Mouse (Mus musculus) midbrain, embryonic 15.5 days (tissue): Measurements from ENCODE around the gene Slc29a2. TPM values are rescaled to one million over a fixed set of nuclear protein-coding genes. Genes with fewer than 3 reads are reported as not detected.
A peak's percentile ranks its signal among the peaks of the same experiment; 100 is the strongest.

Source experiments
- ATAC-seq: fragments of 200-750 bp; cut with Nextera tagmentation; replicated peaks from 2 replicates; pipeline ENCODE4 v1.8.0; 2017; ENCODE audit warnings: moderate TSS enrichment
- H3K27ac ChIP-seq: fragments of 300-500 bp; sonication (generic); 2 replicates; pipeline ENCODE4 v1.5.1; 2015; ENCODE audit warnings: mild to moderate bottlenecking, inconsistent platforms
- H3K27me3 ChIP-seq: fragments of 300-500 bp; sonication (generic); replicated peaks from 2 replicates; pipeline ENCODE4 v1.6.1; 2015; ENCODE audit warnings: inconsistent platforms
- H3K36me3 ChIP-seq: fragments of 300-500 bp; sonication (generic); replicated peaks from 2 replicates; pipeline ENCODE4 v1.6.1; 2015; ENCODE audit warnings: inconsistent platforms
- H3K4me1 ChIP-seq: fragments of 300-500 bp; sonication (generic); 2 replicates; pipeline ENCODE4 v1.6.1; 2015; ENCODE audit warnings: inconsistent platforms
- H3K4me2 ChIP-seq: fragments of 300-500 bp; sonication (generic); 2 replicates; pipeline ENCODE4 v1.6.1; 2015; ENCODE audit warnings: inconsistent platforms, mild to moderate bottlenecking, moderate library complexity
- H3K4me3 ChIP-seq: fragments of 300-500 bp; sonication (generic); 2 replicates; pipeline ENCODE4 v1.5.1; 2015; ENCODE audit warnings: mild to moderate bottlenecking, inconsistent platforms
- H3K9ac ChIP-seq: fragments of 300-500 bp; sonication (generic); 2 replicates; pipeline ENCODE4 v1.6.1; 2015; ENCODE audit warnings: mild to moderate bottlenecking, inconsistent platforms
- H3K9me3 ChIP-seq: fragments of 300-500 bp; sonication (generic); 2 replicates; pipeline ENCODE4 v1.6.1; 2016; ENCODE audit warnings: inconsistent platforms
- WGBS: fragments of 180-500 bp; shearing (Covaris S2); methylation state at CpG from one replicate; pipeline ENCODE4 v1.1.7; 2015; ENCODE audit warnings: mixed read lengths; 5-methylcytosine and 5-hydroxymethylcytosine counted together
- polyA plus RNA-seq: library from polyadenylated mRNA; unstranded; fragments of >200 nt; fragmentation: Nextera tagmentation; extraction: Ambion mirVana; gene quantifications from 2 replicates; pipeline ENCODE4 v1.2.1, GENCODE M21; 2015

Gene Slc29a2
- polyA plus RNA-seq, 1 experiment from 2014 or later, result 12.2 TPM

DNA sequence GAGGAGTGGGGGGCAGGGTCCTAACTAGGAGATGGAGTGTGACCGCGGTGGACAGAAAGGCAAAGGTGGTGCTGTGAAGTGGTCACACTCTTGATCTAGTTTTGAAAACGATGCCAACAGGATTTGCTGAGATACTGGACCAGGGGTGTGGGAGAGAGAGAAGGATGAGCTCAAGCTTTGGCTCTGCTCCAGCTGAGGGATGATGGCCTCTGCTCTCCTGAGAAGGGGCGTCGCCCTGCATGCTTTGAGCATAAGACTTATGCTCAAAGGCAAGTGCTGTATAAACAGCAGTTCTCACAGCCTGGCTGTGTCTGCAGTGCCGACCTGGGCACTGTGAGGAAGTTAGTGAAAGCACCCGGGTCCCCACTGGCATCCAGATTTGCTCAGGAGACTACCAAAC, 41.4 kb downstream of the Slc29a2 start:
- ATAC-seq, result no peak
- 66% methylated on average over 7 of the region's 7 CpGs for WGBS
- peaks cover 26% of the 10 kb centered on the region for H3K27me3 ChIP-seq

DNA sequence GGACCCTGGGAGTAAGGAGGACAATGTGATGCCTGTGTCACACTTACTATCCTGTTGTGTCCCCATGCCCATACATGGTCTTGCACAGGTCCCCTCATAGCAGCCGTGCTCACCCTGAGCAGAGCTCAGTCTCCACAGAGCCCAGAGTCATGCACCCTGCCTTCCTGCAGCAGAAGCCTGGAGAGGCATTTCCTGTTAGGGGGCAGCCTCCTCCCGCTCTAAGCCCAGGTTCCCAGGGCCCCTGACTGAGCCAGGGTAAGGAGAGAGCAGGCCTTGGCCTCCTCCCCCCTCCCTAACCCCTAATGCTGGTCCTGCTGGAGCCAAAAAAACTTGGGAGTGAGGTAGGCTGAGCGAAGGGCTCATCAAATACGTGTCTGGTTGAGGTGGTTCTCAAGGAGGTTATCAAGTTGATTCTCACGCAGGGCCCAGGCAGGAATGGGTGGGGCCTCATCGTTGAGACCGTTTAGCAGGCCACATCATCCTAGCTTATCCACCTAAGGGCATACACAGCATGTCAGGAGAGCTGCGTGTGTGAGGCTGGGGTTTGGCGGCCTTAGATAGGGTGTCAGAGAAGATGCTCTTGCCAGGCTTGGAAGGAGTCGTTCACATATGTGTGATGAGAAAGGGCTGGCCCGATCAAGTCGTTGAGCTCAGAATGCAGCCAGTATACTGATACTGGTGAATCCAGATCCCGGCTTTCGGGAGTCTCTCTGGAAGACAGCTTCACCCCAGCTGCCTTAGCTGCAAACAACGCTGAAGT, 43.6 kb downstream of the Slc29a2 start:
- Histone ChIP-seq H3K27ac (no peak overlapping the region), H3K4me2 (peak overlapping the region; percentile 73), H3K9me3 (no peaks in the 10 kb centered on the region), H3K36me3 (no peaks in the 10 kb centered on the region), H3K4me3 (0 out of 2 replicates have a peak overlapping the region, but pooled peaks have one; percentile 37), H3K27me3 (peaks cover 26% of the 10 kb centered on the region), H3K4me1 (peaks cover 34% of the 10 kb centered on the region), H3K9ac (no peak overlapping the region)
- no peak for ATAC-seq
- WGBS, result 14% methylated on average over 15 of the region's 15 CpGs

More for the DNA sequence above, 41.4 kb downstream of the Slc29a2 start:
- H3K9ac ChIP-seq, result no peak overlapping the region
- H3K4me1 ChIP-seq, result peaks cover 24% of the 10 kb centered on the region
- H3K4me2 ChIP-seq, result no peak overlapping the region
- no peaks in the 10 kb centered on the region for H3K9me3 ChIP-seq
- no peak overlapping the region for H3K4me3 ChIP-seq
- H3K27ac ChIP-seq, result no peak overlapping the region
- H3K36me3 ChIP-seq, result no peaks in the 10 kb centered on the region

DNA sequence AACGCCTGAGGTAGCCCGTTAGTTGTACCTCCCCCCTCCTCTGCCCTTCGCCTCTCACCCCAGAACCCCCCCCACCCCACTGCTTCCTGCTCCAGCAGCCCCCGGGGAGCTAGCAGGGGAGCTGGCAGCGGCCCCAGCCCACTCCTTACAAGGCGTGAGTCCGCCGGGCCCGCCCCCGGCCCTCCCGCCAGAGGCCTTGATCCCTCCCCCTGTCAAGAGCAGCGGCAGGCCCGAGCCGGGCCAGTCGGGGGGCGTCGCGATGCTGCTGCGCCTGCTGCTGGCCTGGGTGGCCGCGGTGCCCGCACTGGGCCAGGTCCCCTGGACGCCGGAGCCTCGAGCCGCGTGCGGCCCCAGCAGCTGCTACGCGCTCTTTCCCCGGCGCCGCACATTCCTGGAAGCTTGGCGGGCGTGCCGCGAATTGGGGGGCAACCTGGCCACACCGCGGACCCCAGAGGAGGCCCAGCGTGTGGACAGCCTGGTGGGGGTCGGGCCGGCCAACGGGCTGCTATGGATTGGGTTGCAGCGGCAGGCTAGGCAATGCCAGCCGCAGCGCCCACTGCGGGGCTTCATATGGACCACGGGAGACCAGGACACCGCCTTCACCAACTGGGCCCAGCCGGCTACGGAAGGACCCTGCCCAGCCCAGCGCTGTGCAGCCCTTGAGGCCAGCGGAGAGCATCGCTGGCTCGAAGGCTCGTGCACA, 44.4 kb downstream of the Slc29a2 start, which contains the start of gene Cd248:
Cd248 (plus strand) TSS at position 212 of the 703 bp plus-strand sequence.
- no peaks in the 10 kb centered on the region for H3K9me3 ChIP-seq
- under 1% methylated on average over 52 of the region's 56 CpGs for WGBS
- peak within 1 kb of the TSS; percentile 73 for H3K4me2 ChIP-seq
- H3K4me3 ChIP-seq, result peak within 1 kb of the TSS; percentile 37
- peaks cover 26% of the 10 kb centered on the region for H3K27me3 ChIP-seq
- peak within 1 kb of the TSS; percentile 46 for H3K9ac ChIP-seq
- H3K36me3 ChIP-seq, result no peaks in the 10 kb centered on the region
- H3K27ac ChIP-seq, result no peak within 1 kb of the TSS
- ATAC-seq, result 0 out of 2 replicates have a peak, but pooled peaks have one; percentile 19
- H3K4me1 ChIP-seq, result peaks cover 42% of the 10 kb centered on the region

DNA sequence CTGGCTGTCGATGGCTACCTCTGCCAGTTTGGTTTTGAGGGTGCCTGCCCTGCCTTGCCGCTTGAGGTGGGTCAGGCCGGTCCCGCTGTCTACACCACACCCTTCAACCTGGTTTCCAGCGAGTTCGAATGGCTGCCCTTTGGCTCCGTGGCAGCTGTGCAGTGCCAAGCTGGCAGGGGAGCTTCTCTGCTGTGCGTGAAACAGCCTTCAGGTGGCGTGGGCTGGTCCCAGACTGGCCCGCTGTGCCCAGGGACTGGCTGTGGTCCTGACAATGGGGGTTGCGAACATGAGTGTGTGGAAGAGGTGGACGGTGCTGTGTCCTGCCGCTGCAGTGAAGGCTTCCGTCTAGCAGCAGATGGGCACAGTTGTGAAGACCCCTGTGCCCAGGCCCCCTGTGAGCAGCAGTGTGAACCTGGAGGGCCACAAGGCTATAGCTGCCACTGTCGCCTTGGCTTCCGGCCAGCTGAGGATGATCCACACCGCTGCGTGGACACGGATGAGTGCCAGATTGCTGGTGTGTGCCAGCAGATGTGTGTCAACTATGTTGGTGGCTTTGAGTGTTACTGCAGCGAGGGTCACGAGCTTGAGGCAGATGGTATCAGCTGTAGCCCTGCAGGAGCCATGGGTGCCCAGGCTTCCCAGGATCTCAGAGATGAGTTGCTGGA, 45.0 kb downstream of the Slc29a2 start:
- peak overlapping the region; percentile 46 for H3K9ac ChIP-seq
- no peaks in the 10 kb centered on the region for H3K9me3 ChIP-seq
- peak overlapping the region; percentile 37 for H3K4me3 ChIP-seq
- 34% methylated on average over 21 of the region's 21 CpGs for WGBS
- peaks cover 26% of the 10 kb centered on the region for H3K27me3 ChIP-seq
- peak overlapping the region; percentile 73 for H3K4me2 ChIP-seq
- ATAC-seq, result no peak
- no peak overlapping the region for H3K27ac ChIP-seq
- no peaks in the 10 kb centered on the region for H3K36me3 ChIP-seq
- H3K4me1 ChIP-seq, result peaks cover 42% of the 10 kb centered on the region

DNA sequence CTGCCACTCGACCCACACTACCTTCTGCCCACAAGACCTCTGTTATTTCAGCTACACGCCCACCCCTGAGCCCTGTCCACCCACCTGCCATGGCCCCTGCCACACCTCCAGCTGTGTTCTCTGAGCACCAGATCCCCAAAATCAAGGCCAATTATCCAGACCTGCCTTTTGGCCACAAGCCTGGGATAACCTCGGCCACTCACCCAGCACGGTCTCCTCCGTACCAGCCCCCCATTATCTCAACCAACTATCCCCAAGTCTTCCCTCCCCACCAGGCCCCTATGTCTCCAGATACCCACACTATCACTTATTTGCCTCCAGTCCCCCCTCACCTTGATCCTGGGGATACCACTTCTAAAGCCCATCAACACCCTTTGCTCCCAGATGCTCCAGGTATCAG, 45.8 kb downstream of the Slc29a2 start:
- peaks cover 42% of the 10 kb centered on the region for H3K4me1 ChIP-seq
- ATAC-seq, result no peak
- H3K36me3 ChIP-seq, result no peaks in the 10 kb centered on the region
- H3K4me2 ChIP-seq, result no peak overlapping the region; the same call in 1 of the 2 replicates
- 85% methylated on average over 5 of the region's 5 CpGs for whole genome bisulfite sequencing
- no peak overlapping the region for H3K4me3 ChIP-seq
- peaks cover 31% of the 10 kb centered on the region for H3K27me3 ChIP-seq
- no peak overlapping the region for H3K27ac ChIP-seq
- H3K9ac ChIP-seq, result no peak overlapping the region
- H3K9me3 ChIP-seq, result no peaks in the 10 kb centered on the region

DNA sequence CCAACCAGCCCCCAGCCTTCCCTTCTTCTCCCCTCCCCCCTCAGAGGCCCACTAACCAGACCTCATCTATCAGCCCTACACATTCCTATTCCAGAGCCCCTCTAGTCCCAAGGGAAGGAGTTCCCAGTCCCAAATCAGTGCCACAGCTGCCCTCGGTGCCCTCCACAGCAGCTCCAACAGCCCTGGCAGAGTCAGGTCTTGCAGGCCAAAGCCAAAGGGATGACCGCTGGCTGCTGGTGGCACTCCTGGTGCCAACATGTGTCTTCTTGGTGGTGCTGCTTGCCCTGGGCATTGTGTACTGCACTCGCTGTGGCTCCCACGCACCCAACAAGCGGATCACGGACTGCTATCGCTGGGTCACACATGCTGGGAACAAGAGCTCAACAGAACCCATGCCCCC, 46.3 kb downstream of the Slc29a2 start:
- Histone ChIP-seq H3K36me3 (no peaks in the 10 kb centered on the region), H3K4me2 (no peak overlapping the region; the same call in 1 of the 2 replicates), H3K9ac (no peak overlapping the region), H3K27ac (no peak overlapping the region), H3K27me3 (peaks cover 34% of the 10 kb centered on the region), H3K9me3 (no peaks in the 10 kb centered on the region), H3K4me1 (peaks cover 42% of the 10 kb centered on the region), H3K4me3 (no peak overlapping the region)
- ATAC-seq, result no peak
- WGBS, result 85% methylated on average over 7 of the region's 7 CpGs

DNA sequence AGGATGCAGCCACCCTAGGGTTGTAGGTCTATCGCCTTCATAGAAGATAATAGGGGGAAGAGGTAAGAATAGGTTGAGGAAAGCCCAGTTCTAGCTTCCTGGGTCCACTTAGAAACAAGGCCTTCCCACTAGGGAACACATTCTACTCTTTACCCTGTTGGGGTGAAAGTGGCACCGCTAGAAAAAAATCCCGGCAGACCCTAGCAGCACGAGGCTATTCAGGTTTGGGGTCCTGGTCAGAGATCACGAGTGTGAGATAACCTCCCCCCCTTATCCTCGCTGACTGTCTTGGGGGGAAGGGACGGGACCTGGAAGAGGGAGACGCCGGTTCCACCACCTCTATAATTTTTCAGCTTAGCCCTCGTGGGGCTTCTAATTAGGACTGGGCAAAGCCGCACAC, 47.4 kb downstream of the Slc29a2 start:
- peak overlapping the region; percentile 43 for H3K4me3 ChIP-seq
- H3K27ac ChIP-seq, result peak overlapping the region; percentile 39; the same call in 1 of the 2 replicates
- ATAC-seq, result no peak
- peak overlapping the region; percentile 83 for H3K4me2 ChIP-seq
- no peaks in the 10 kb centered on the region for H3K9me3 ChIP-seq
- H3K9ac ChIP-seq, result peak overlapping the region; percentile 39
- peaks cover 37% of the 10 kb centered on the region for H3K27me3 ChIP-seq
- WGBS, result 5% methylated on average over 11 of the region's 11 CpGs
- H3K4me1 ChIP-seq, result peaks cover 42% of the 10 kb centered on the region
- H3K36me3 ChIP-seq, result no peaks in the 10 kb centered on the region

DNA sequence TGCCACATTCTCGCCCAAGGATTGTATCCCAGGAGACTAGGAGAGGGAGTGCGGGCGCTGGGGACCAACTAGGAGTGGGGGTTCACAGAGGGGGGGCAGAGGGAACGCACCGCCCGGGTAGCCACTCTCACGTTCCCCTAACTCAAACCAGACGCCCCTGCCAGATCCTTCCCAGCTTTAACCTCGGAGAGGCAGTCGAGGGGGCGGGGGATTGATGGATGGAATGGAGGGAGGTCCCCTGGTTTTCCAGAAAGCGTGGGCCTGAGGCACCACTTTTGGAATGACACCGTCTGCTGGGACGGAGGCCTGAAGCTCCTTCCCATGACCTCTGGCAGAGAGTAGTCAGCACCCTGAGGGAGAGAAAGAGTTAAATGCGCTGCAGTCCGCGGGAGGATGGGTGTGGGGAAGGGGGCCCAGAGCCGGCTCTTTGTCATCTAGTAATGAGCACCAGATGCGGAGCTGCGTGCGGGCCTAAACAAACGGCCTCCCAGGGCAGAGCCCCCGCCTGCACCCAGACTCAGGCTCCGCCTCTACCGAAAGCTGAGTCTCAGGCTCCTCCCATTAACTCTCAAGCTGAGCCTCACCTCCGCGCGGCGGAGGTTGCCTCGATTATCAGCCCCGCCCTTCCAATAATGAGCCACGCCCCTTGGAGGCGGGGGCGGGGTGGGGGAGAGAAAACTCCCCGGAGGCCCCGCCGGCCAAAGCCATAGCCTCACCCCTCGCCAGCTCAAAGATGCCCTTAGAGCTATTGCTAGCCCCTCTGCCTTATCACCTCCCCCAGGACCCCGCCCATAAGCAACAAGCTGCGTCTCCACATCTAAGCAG, 48.1 kb downstream of the Slc29a2 start:
- Histone ChIP-seq H3K9ac (peak overlapping the region; percentile 39), H3K4me1 (peaks cover 42% of the 10 kb centered on the region), H3K27me3 (peaks cover 37% of the 10 kb centered on the region), H3K9me3 (no peaks in the 10 kb centered on the region), H3K4me2 (peak overlapping the region; percentile 83), H3K27ac (peak overlapping the region; percentile 39), H3K4me3 (peak overlapping the region; percentile 43), H3K36me3 (no peaks in the 10 kb centered on the region)
- peak; percentile 74 for ATAC-seq
- WGBS, result under 1% methylated on average over 40 of the region's 40 CpGs

DNA sequence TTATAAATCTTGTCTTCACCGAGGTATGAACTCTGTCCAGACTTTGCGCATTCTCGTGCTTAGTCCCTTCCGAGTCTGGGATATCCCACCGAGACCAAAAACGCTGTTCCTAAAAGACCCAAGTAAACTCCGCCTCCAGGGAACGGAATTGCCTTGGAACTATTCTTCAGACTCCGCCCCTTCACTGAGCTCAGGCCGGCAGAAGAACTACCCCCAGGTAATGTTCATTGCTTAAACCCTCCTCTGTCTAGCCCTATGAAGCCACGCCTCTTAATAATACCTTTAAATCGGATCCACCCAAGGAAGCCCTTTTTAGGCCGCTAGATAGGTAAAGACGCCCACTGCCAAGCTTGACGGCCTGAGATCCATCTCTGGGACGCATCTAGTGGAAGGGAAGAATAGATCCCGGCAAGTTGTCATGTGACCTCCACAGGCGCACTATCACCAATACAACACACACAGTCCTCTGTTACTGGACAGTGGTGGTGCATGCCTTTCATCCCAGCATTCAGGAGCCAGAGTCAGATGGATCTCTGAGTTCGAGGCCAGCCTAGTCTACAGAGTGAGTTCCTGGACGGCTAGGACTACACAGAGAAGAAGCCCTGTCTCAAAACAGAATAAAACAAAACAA, 48.8 kb downstream of the Slc29a2 start:
- ATAC-seq, result peak; percentile 21; the same call in 1 of the 2 replicates
- Histone ChIP-seq H3K4me3 (peak overlapping the region; percentile 43), H3K36me3 (no peaks in the 10 kb centered on the region), H3K9ac (peak overlapping the region; percentile 39; the same call in 1 of the 2 replicates), H3K9me3 (no peaks in the 10 kb centered on the region), H3K4me1 (peaks cover 35% of the 10 kb centered on the region), H3K4me2 (peak overlapping the region; percentile 83), H3K27ac (0 out of 2 replicates have a peak overlapping the region, but pooled peaks have one; percentile 29), H3K27me3 (peaks cover 30% of the 10 kb centered on the region)
- 3% methylated on average over 20 of the region's 20 CpGs for WGBS

DNA sequence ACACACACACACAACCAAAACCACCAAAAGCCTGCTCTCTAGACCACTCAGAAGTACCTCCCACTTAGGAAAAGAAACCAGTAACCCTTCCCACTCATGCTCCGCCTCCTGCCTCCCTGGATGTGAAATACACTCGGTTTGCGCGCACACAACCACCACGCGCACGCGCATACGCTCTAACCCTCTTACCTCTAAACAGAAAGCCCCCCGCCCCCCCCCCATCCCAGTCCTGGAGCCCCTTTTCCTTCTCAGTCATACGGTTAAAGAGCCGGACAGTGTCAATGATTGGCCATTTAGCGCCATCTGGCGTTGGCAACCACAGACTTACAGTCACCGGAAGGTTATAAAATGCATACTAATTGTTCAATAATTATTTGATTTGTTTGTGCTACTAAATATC, 49.4 kb downstream of the Slc29a2 start:
- H3K9me3 ChIP-seq, result no peaks in the 10 kb centered on the region
- peaks cover 28% of the 10 kb centered on the region for H3K27me3 ChIP-seq
- WGBS, result 1% methylated on average over 15 of the region's 15 CpGs
- H3K36me3 ChIP-seq, result no peaks in the 10 kb centered on the region
- no peak overlapping the region for H3K27ac ChIP-seq
- H3K9ac ChIP-seq, result no peak overlapping the region
- peak overlapping the region; percentile 83 for H3K4me2 ChIP-seq
- peak overlapping the region; percentile 43 for H3K4me3 ChIP-seq
- ATAC-seq, result no peak
- H3K4me1 ChIP-seq, result peaks cover 31% of the 10 kb centered on the region

DNA sequence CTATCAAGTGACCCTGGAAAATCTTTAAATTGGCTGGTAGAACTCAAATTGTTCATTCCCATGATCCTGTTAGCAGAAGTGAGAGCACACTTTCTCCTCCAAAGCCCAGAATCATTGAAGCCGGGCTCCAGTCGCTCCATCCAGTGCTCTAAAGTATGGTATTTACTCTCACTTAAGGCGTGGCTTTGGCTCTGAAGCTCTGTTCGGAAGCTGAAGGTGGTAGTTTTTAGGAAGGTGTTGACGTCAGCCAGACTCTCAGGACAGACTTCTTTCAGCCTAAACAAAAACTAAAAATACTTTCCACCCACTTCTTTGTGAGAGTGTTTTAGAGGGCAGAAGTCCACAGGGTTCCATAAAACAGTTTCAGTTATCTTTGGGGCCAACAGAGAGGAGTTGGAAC, 49.9 kb downstream of the Slc29a2 start:
- H3K36me3 ChIP-seq, result no peaks in the 10 kb centered on the region
- 43% methylated on average over 5 of the region's 5 CpGs for WGBS
- H3K4me1 ChIP-seq, result peaks cover 26% of the 10 kb centered on the region
- ATAC-seq, result no peak
- H3K9me3 ChIP-seq, result no peaks in the 10 kb centered on the region
- no peak overlapping the region for H3K27ac ChIP-seq
- no peak overlapping the region for H3K4me3 ChIP-seq
- H3K9ac ChIP-seq, result no peak overlapping the region
- peaks cover 23% of the 10 kb centered on the region for H3K27me3 ChIP-seq
- H3K4me2 ChIP-seq, result no peak overlapping the region
